Mouse (Mus musculus) adipocyte (in vitro differentiated cells): ENCODE measurements around the gene Olfr1082.
"Not testable (repeated sequence)": the region's sequence is repeated elsewhere in the genome, so short reads cannot be mapped to it uniquely, and the experiment has no call there.

ENCODE experiments used
- DNase-seq: peaks from one replicate; pipeline ENCODE4 v3.0.0-alpha.2; 2016; ENCODE audit warnings: low spot score

Gene Olfr1082

DNA sequence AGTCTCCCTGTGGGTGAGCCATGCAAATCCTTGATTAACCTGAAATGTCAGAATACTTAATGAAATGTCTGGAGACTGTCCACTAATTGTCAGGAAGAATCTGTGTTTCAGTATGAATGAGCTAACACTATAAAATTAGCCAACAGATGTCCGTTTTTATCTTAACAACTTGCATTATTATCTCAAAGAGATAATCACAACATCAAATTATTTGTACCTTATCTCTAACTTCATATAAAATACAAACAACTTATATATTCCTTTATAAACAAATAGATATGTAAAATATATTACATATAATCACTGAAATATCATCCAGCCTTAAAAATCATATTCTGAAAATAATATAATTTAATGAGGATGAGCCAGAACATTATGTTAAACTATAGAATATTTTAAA is at the start of gene Olfr1082:
Gene Olfr1082 (minus strand): TSS at position 101 of the 400 bp plus-strand sequence.
- DNase-seq: not testable (repeated sequence)

DNA sequence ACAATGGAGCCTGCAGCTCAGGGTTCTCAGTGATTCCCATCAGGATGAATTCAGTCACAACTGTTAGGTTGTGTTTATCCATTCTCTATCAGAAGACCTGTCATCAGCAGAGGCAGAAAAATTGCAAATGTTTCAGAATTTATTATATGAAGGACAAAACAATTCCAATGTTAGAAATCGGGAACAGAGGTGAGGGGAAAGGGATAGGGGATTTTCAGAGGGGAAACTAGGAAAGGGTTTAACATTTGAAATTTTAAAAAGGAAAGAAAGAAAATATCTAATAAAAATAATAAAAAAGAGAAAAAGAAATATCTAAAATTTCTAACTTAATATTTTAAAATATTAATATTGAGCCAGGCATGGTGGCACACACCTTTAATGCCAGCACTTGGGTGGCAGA is 40.9 kb upstream of the Olfr1082 start, which contains the start of gene Olfr1084:
Gene Olfr1084 (minus strand): TSS at position 101 of the 400 bp plus-strand sequence.
- not testable (repeated sequence) for DNase-seq

DNA sequence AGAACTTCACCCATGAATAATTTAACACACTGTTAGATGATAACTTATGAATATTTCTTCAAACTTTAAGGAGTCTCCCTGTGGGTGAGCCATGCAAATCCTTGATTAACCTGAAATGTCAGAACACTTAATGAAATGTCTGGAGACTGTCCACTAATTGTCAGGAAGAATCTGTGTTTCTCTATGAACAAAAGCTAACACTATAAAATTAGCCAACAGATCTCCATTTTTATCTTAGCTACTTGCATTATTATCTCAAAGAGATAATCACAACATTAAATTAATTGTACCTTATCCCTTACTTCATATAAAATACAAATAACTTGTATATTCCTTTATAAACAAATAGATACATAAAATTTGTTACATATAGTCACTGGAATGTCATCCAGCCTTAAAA is 40.6 kb downstream of the Olfr1082 start, which contains the start of gene Olfr1080:
Gene Olfr1080 (minus strand): TSS at position 101 of the 400 bp plus-strand sequence.
- DNase-seq: not testable (repeated sequence)
